Mouse (Mus musculus): ENCODE measurements around the gene Prkag2.
A peak's percentile ranks its signal among the peaks of the same experiment; 100 is the strongest.

Gene Prkag2

GRCm38 (mm10) chr5:25046762-25047161, 53.7 kb downstream of the Prkag2 start:
- no peak for DNase-seq

GRCm38 (mm10) chr5:25044007-25044406, 56.4 kb downstream of the Prkag2 start:
- DNase-seq: no peak

GRCm38 (mm10) chr5:25041947-25042346, 58.5 kb downstream of the Prkag2 start:
- no peak for DNase-seq

- DNase-seq: no peak
Observed at GRCm38 (mm10) chr5:25041307-25041706, 59.1 kb downstream of the Prkag2 start.

GRCm38 (mm10) chr5:25040903-25041302, 59.5 kb downstream of the Prkag2 start:
- no peak for DNase-seq

GRCm38 (mm10) chr5:25038827-25039226, 61.6 kb downstream of the Prkag2 start:
- no peak for DNase-seq

- no peak for DNase-seq
Observed at GRCm38 (mm10) chr5:25035391-25035790, 65.1 kb downstream of the Prkag2 start.

GRCm38 (mm10) chr5:25031456-25031856, 69.0 kb downstream of the Prkag2 start:
- DNase-seq: no peak

- DNase-seq: no peak
Observed at GRCm38 (mm10) chr5:25031037-25031436, 69.4 kb downstream of the Prkag2 start.

GRCm38 (mm10) chr5:25030276-25030681, 70.2 kb downstream of the Prkag2 start:
- DNase-seq: no peak

GRCm38 (mm10) chr5:25027673-25028072, 72.8 kb downstream of the Prkag2 start:
- DNase-seq: no peak

- no peak for DNase-seq
Observed at GRCm38 (mm10) chr5:25025309-25026019, 75.0 kb downstream of the Prkag2 start.

GRCm38 (mm10) chr5:25022904-25023303, 77.5 kb downstream of the Prkag2 start:
- no peak for DNase-seq

- no peak for DNase-seq
Observed at GRCm38 (mm10) chr5:25019221-25019620, 81.2 kb downstream of the Prkag2 start.

- no peak for DNase-seq
Observed at GRCm38 (mm10) chr5:25012134-25012533, 88.3 kb downstream of the Prkag2 start.

- peak; percentile 83 for DNase-seq
Observed at GRCm38 (mm10) chr5:25011019-25011485, 89.4 kb downstream of the Prkag2 start.

- DNase-seq: peak; percentile 89
Observed at GRCm38 (mm10) chr5:25010438-25010892, 90.0 kb downstream of the Prkag2 start.

GRCm38 (mm10) chr5:25009770-25010169, 90.7 kb downstream of the Prkag2 start:
- DNase-seq: no peak

- DNase-seq: no peak
Observed at GRCm38 (mm10) chr5:25008966-25009365, 91.5 kb downstream of the Prkag2 start.

- DNase-seq: peak; percentile 76
Observed at GRCm38 (mm10) chr5:25006848-25007247, 93.6 kb downstream of the Prkag2 start.

GRCm38 (mm10) chr5:25005532-25006129, 94.8 kb downstream of the Prkag2 start:
- no peak for DNase-seq

- DNase-seq: no peak
Observed at GRCm38 (mm10) chr5:25001391-25001794, 99.0 kb downstream of the Prkag2 start.

- no peak for DNase-seq
Observed at GRCm38 (mm10) chr5:24999351-24999750, 101.1 kb downstream of the Prkag2 start.

- DNase-seq: peak; percentile 78
Observed at GRCm38 (mm10) chr5:24995576-24996100, 104.8 kb downstream of the Prkag2 start.
